Mouse (Mus musculus) ovary, postnatal 14 days (tissue): Measurements from ENCODE around the gene Tmem184b.
A peak's percentile ranks its signal among the peaks of the same experiment; 100 is the strongest.

ENCODE experiments used
- DNase-seq: peaks from one replicate; pipeline ENCODE4 v3.0.0; 2022; ENCODE audit warnings: low spot score

The Tmem184b gene

GRCm38 (mm10) chr15:79342641-79343337 is 60.6 kb downstream of the Tmem184b start:
- DNase-seq, result no peak

GRCm38 (mm10) chr15:79338978-79339377 is 64.4 kb downstream of the Tmem184b start:
- DNase-seq, result no peak

- DNase-seq, result no peak
Observed at GRCm38 (mm10) chr15:79335061-79335655, 68.2 kb downstream of the Tmem184b start.

- DNase-seq, result no peak
Observed at GRCm38 (mm10) chr15:79333409-79333808, 70.0 kb downstream of the Tmem184b start.

- no peak for DNase-seq
Observed at GRCm38 (mm10) chr15:79330521-79330920, 72.8 kb downstream of the Tmem184b start.

- no peak for DNase-seq
Observed at GRCm38 (mm10) chr15:79329979-79330363, 73.4 kb downstream of the Tmem184b start.

- no peak for DNase-seq
Observed at GRCm38 (mm10) chr15:79329346-79329978, 73.9 kb downstream of the Tmem184b start.

GRCm38 (mm10) chr15:79328939-79329275 is 74.5 kb downstream of the Tmem184b start:
- no peak for DNase-seq

- DNase-seq, result peak; percentile 96
Observed at GRCm38 (mm10) chr15:79328058-79328938, 75.1 kb downstream of the Tmem184b start, which contains the start of gene Pla2g6. Gene Pla2g6, minus strand, starts transcription at chr15:79328390.

GRCm38 (mm10) chr15:79326971-79327961 is 76.1 kb downstream of the Tmem184b start:
- DNase-seq, result peak; percentile 34

GRCm38 (mm10) chr15:79326264-79326663 is 77.1 kb downstream of the Tmem184b start:
- DNase-seq, result no peak

- no peak for DNase-seq
Observed at GRCm38 (mm10) chr15:79325742-79326141, 77.6 kb downstream of the Tmem184b start.

- no peak for DNase-seq
Observed at GRCm38 (mm10) chr15:79324373-79324772, 79.0 kb downstream of the Tmem184b start.

GRCm38 (mm10) chr15:79323791-79324155 is 79.6 kb downstream of the Tmem184b start:
- no peak for DNase-seq

GRCm38 (mm10) chr15:79322991-79323790 is 80.2 kb downstream of the Tmem184b start:
- peak; percentile 38 for DNase-seq

GRCm38 (mm10) chr15:79322281-79322990 is 80.9 kb downstream of the Tmem184b start:
- DNase-seq, result no peak

GRCm38 (mm10) chr15:79321733-79322190 is 81.6 kb downstream of the Tmem184b start:
- DNase-seq, result no peak

- DNase-seq, result no peak
Observed at GRCm38 (mm10) chr15:79313848-79314369, 89.5 kb downstream of the Tmem184b start.
